Mouse (Mus musculus): Measurements from ENCODE around the gene H3f3b.

GRCm38 (mm10) chr11:116027756-116028155, at the start of gene H3f3b:
- TF ChIP-seq CTCF (IDR thresholded peaks at IDR 0.05; ENCODE audit: low read depth, low read length) (no peak), POLR2A (IDR thresholded peaks at IDR 0.05; ENCODE audit: extremely low read depth, insufficient read depth, low read length) (peak; percentile 67)

All from liver, adult 2 months (tissue).